Mouse (Mus musculus): ENCODE measurements around the gene Agbl4. TPM values are rescaled to one million over a fixed set of nuclear protein-coding genes. Genes with fewer than 3 reads are reported as not detected.

Agbl4 gene
- polyA plus RNA-seq, 1 experiment: not detected

GRCm38 (mm10) chr4:111457568-111457967 lies 1060.1 kb downstream of the Agbl4 start:
- TF ChIP-seq CTCF (IDR thresholded peaks at IDR 0.05; ENCODE audit: control insufficient read depth, insufficient read depth, insufficient read length) (no peak), FOSL1 (IDR thresholded peaks at IDR 0.05; ENCODE audit: insufficient read depth, low read length, poor library complexity, severe bottlenecking) (no peak), USF1 (IDR thresholded peaks at IDR 0.05; ENCODE audit: low read depth) (no peak), MAX (IDR thresholded peaks at IDR 0.05) (no peak), CEBPB (IDR thresholded peaks at IDR 0.05; ENCODE audit: low read depth) (no peak), MYOG (IDR thresholded peaks at IDR 0.05; ENCODE audit: control insufficient read depth, extremely low read depth, insufficient read length) (no peak), MYOD1 (IDR thresholded peaks at IDR 0.05; ENCODE audit: control insufficient read depth, insufficient read length, low read depth) (no peak)
- Histone ChIP-seq H3K79me2 (ENCODE audit: control insufficient read depth, insufficient read depth) (no peaks in the 10 kb centered on the region), H3ac (ENCODE audit: control insufficient read depth, insufficient read length, low read depth) (no peak overlapping the region), H3K27me3 (ENCODE audit: control insufficient read depth, insufficient read depth, insufficient read length) (no peaks in the 10 kb centered on the region), H3K4me3 (ENCODE audit: insufficient read depth, poor library complexity, severe bottlenecking) (no peak overlapping the region), H3K79me3 (ENCODE audit: low read depth) (no peaks in the 10 kb centered on the region), H3K36me3 (ENCODE audit: control insufficient read depth, insufficient read depth) (no peaks in the 10 kb centered on the region)

- H3K4me3 ChIP-seq (ENCODE audit: insufficient read depth, poor library complexity, severe bottlenecking): no peak overlapping the region
- no peaks in the 10 kb centered on the region for H3K79me3 ChIP-seq (ENCODE audit: low read depth)
- no peaks in the 10 kb centered on the region for H3K27me3 ChIP-seq (ENCODE audit: control insufficient read depth, insufficient read depth, insufficient read length)
- H3K79me2 ChIP-seq (ENCODE audit: control insufficient read depth, insufficient read depth): no peaks in the 10 kb centered on the region
- no peak overlapping the region for H3ac ChIP-seq (ENCODE audit: control insufficient read depth, insufficient read length, low read depth)
- no peak for TF ChIP-seq FOSL1 (IDR thresholded peaks at IDR 0.05; ENCODE audit: insufficient read depth, low read length, poor library complexity, severe bottlenecking)
- TF ChIP-seq MYOG (IDR thresholded peaks at IDR 0.05; ENCODE audit: control insufficient read depth, extremely low read depth, insufficient read length): no peak
- no peak for TF ChIP-seq CEBPB (IDR thresholded peaks at IDR 0.05; ENCODE audit: low read depth)
- no peak for TF ChIP-seq CTCF (IDR thresholded peaks at IDR 0.05; ENCODE audit: control insufficient read depth, insufficient read depth, insufficient read length)
- no peak for TF ChIP-seq MAX (IDR thresholded peaks at IDR 0.05)
- TF ChIP-seq MYOD1 (IDR thresholded peaks at IDR 0.05; ENCODE audit: control insufficient read depth, insufficient read length, low read depth): no peak
- TF ChIP-seq USF1 (IDR thresholded peaks at IDR 0.05; ENCODE audit: low read depth): no peak
- H3K36me3 ChIP-seq (ENCODE audit: control insufficient read depth, insufficient read depth): no peaks in the 10 kb centered on the region
These were observed 1069.9 kb downstream of the Agbl4 start for GRCm38 (mm10) chr4:111467293-111467773.

GRCm38 (mm10) chr4:111467796-111468195 lies 1070.3 kb downstream of the Agbl4 start:
- no peak for TF ChIP-seq USF1 (IDR thresholded peaks at IDR 0.05; ENCODE audit: low read depth)
- no peak for TF ChIP-seq MYOD1 (IDR thresholded peaks at IDR 0.05; ENCODE audit: control insufficient read depth, insufficient read length, low read depth)
- no peak for TF ChIP-seq MAX (IDR thresholded peaks at IDR 0.05)
- TF ChIP-seq MYOG (IDR thresholded peaks at IDR 0.05; ENCODE audit: control insufficient read depth, extremely low read depth, insufficient read length): no peak
- TF ChIP-seq CEBPB (IDR thresholded peaks at IDR 0.05; ENCODE audit: low read depth): no peak
- TF ChIP-seq FOSL1 (IDR thresholded peaks at IDR 0.05; ENCODE audit: insufficient read depth, low read length, poor library complexity, severe bottlenecking): no peak
- TF ChIP-seq CTCF (IDR thresholded peaks at IDR 0.05; ENCODE audit: control insufficient read depth, insufficient read depth, insufficient read length): no peak
- Histone ChIP-seq H3K4me3 (ENCODE audit: insufficient read depth, poor library complexity, severe bottlenecking) (no peak overlapping the region), H3K36me3 (ENCODE audit: control insufficient read depth, insufficient read depth) (no peaks in the 10 kb centered on the region), H3K79me2 (ENCODE audit: control insufficient read depth, insufficient read depth) (no peaks in the 10 kb centered on the region), H3ac (ENCODE audit: control insufficient read depth, insufficient read length, low read depth) (no peak overlapping the region), H3K27me3 (ENCODE audit: control insufficient read depth, insufficient read depth, insufficient read length) (no peaks in the 10 kb centered on the region), H3K79me3 (ENCODE audit: low read depth) (no peaks in the 10 kb centered on the region)

- no peaks in the 10 kb centered on the region for H3K79me2 ChIP-seq (ENCODE audit: control insufficient read depth, insufficient read depth)
- no peak overlapping the region for H3K4me3 ChIP-seq (ENCODE audit: insufficient read depth, poor library complexity, severe bottlenecking)
- H3K27me3 ChIP-seq (ENCODE audit: control insufficient read depth, insufficient read depth, insufficient read length): no peaks in the 10 kb centered on the region
- no peaks in the 10 kb centered on the region for H3K36me3 ChIP-seq (ENCODE audit: control insufficient read depth, insufficient read depth)
- H3K79me3 ChIP-seq (ENCODE audit: low read depth): no peaks in the 10 kb centered on the region
- no peak overlapping the region for H3ac ChIP-seq (ENCODE audit: control insufficient read depth, insufficient read length, low read depth)
- TF ChIP-seq USF1 (IDR thresholded peaks at IDR 0.05; ENCODE audit: low read depth) (no peak), FOSL1 (IDR thresholded peaks at IDR 0.05; ENCODE audit: insufficient read depth, low read length, poor library complexity, severe bottlenecking) (no peak), CTCF (IDR thresholded peaks at IDR 0.05; ENCODE audit: control insufficient read depth, insufficient read depth, insufficient read length) (no peak), MAX (IDR thresholded peaks at IDR 0.05) (no peak), MYOD1 (IDR thresholded peaks at IDR 0.05; ENCODE audit: control insufficient read depth, insufficient read length, low read depth) (no peak), CEBPB (IDR thresholded peaks at IDR 0.05; ENCODE audit: low read depth) (no peak), MYOG (IDR thresholded peaks at IDR 0.05; ENCODE audit: control insufficient read depth, extremely low read depth, insufficient read length) (no peak)
These were observed 1072.4 kb downstream of the Agbl4 start for GRCm38 (mm10) chr4:111469847-111470246.

GRCm38 (mm10) chr4:111471726-111472125 lies 1074.3 kb downstream of the Agbl4 start:
- TF ChIP-seq MYOD1 (IDR thresholded peaks at IDR 0.05; ENCODE audit: control insufficient read depth, insufficient read length, low read depth): no peak
- no peak for TF ChIP-seq MAX (IDR thresholded peaks at IDR 0.05)
- TF ChIP-seq USF1 (IDR thresholded peaks at IDR 0.05; ENCODE audit: low read depth): no peak
- no peak for TF ChIP-seq FOSL1 (IDR thresholded peaks at IDR 0.05; ENCODE audit: insufficient read depth, low read length, poor library complexity, severe bottlenecking)
- no peak for TF ChIP-seq CEBPB (IDR thresholded peaks at IDR 0.05; ENCODE audit: low read depth)

GRCm38 (mm10) chr4:111472511-111472910 lies 1075.0 kb downstream of the Agbl4 start:
- Histone ChIP-seq H3K79me2 (ENCODE audit: control insufficient read depth, insufficient read depth) (no peaks in the 10 kb centered on the region), H3K4me3 (ENCODE audit: insufficient read depth, poor library complexity, severe bottlenecking) (no peak overlapping the region), H3ac (ENCODE audit: control insufficient read depth, insufficient read length, low read depth) (no peak overlapping the region), H3K36me3 (ENCODE audit: control insufficient read depth, insufficient read depth) (no peaks in the 10 kb centered on the region), H3K27me3 (ENCODE audit: control insufficient read depth, insufficient read depth, insufficient read length) (no peaks in the 10 kb centered on the region), H3K79me3 (ENCODE audit: low read depth) (no peaks in the 10 kb centered on the region)
- TF ChIP-seq CTCF (IDR thresholded peaks at IDR 0.05; ENCODE audit: control insufficient read depth, insufficient read depth, insufficient read length) (no peak), MYOG (IDR thresholded peaks at IDR 0.05; ENCODE audit: control insufficient read depth, extremely low read depth, insufficient read length) (no peak), CEBPB (IDR thresholded peaks at IDR 0.05; ENCODE audit: low read depth) (no peak)

More at GRCm38 (mm10) chr4:111471726-111472125, 1074.3 kb downstream of the Agbl4 start:
- Histone ChIP-seq H3K79me3 (ENCODE audit: low read depth) (no peaks in the 10 kb centered on the region), H3K36me3 (ENCODE audit: control insufficient read depth, insufficient read depth) (no peaks in the 10 kb centered on the region), H3ac (ENCODE audit: control insufficient read depth, insufficient read length, low read depth) (no peak overlapping the region), H3K27me3 (ENCODE audit: control insufficient read depth, insufficient read depth, insufficient read length) (no peaks in the 10 kb centered on the region), H3K79me2 (ENCODE audit: control insufficient read depth, insufficient read depth) (no peaks in the 10 kb centered on the region), H3K4me3 (ENCODE audit: insufficient read depth, poor library complexity, severe bottlenecking) (no peak overlapping the region)

Data from C2C12 (cell line).